Mouse (Mus musculus): Measurements from ENCODE around the gene Olfr113. TPM values are rescaled to one million over a fixed set of nuclear protein-coding genes. Genes with fewer than 3 reads are reported as not detected.
"Not testable (repeated sequence)": the region's sequence is repeated elsewhere in the genome, so short reads cannot be mapped to it uniquely, and the experiment has no call there.

Olfr113 gene
- polyA plus RNA-seq (2015; fragmentation: Nextera tagmentation; extraction: Ambion mirVana): not detected in 2 replicates

DNA sequence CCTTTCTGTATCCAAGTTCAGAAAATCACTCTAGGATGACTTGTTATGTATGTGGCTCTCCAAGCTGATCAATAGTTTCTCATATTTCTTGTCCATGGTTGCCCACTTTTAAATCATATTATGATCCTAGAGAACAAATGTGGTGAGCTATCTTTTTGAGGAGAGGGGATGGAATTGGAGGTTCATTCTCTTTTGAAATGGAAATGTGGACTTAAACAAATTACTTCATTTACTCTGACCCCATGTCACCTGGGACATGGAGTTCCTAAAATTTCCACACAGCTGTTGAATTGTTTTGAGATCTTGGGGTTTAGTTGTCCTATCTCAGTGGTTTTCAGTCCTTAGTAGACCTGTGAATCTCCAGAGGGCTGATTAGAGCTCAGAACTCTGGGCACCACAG lies at the start of gene Olfr113:
Gene Olfr113, minus strand, starts transcription at position 101 of the 400 bp plus-strand sequence.
- no peaks in the 10 kb centered on the region for H3K4me1 ChIP-seq (replicated peaks)
- H3K36me3 ChIP-seq: no peaks in the 10 kb centered on the region
- no peak within 1 kb of the TSS for H3K4me2 ChIP-seq (replicated peaks)
- no peak within 1 kb of the TSS for H3K4me3 ChIP-seq (replicated peaks)
- no peaks in the 10 kb centered on the region for H3K27me3 ChIP-seq
- H3K9ac ChIP-seq (replicated peaks): no peak within 1 kb of the TSS
- H3K9me3 ChIP-seq: no peaks in the 10 kb centered on the region
- ATAC-seq: no peak
- H3K27ac ChIP-seq: no peak within 1 kb of the TSS

DNA sequence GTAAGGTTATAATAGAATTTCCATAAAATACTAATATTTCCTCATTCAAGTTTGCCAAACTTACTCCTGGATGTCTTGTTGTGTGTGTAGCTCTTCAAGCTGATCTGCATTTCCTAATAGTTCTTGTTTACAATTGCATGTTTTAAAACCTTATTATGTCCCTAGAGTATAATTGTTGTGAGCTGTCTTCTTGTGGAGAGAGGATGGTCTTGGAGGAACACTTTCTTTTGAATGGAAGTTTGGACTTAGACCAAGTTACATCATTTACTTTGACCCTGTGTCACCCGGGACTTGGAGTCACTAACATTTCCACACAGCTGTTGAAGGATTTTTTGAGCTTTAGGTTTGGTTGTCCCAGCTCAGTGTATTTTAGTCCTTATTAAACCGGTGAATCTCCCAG lies 49.5 kb upstream of the Olfr113 start, which contains the start of the genes Olfr115 and Olfr116:
Gene Olfr115, minus strand, starts transcription at position 101 of the 400 bp plus-strand sequence.
Gene Olfr116, minus strand, starts transcription at position 191 of the 400 bp plus-strand sequence.
- Histone ChIP-seq H3K4me2 (replicated peaks) (no peak within 1 kb of the TSS), H3K27ac (no peak within 1 kb of the TSS), H3K4me1 (replicated peaks) (no peaks in the 10 kb centered on the region), H3K36me3 (no peaks in the 10 kb centered on the region), H3K9me3 (0 out of 2 replicates have a peak, but pooled peaks cover 8% of the 10 kb centered on the region), H3K27me3 (no peaks in the 10 kb centered on the region), H3K9ac (replicated peaks) (no peak within 1 kb of the TSS), H3K4me3 (replicated peaks) (no peak within 1 kb of the TSS)
- 90% methylated on average over 2 of the region's 2 CpGs for WGBS
- ATAC-seq: no peak

DNA sequence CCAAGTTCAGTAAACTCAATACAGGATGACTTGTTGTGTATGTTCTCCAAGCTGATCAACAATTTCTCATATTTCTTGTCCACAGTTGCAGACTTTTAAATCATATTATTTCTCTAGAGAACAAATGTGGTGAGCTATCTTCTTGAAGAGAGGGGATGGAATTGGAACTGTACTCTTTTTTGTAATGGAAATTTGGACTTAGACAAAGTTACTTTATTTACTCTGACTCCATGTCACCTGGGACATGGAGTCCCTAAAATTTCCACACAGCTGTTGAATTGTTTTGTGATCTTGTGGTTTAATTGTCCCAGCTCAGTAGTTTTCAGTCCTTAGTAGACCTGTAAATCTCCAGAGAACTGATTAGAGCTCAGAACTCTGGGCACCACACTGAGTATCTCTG lies 15.2 kb upstream of the Olfr113 start, which contains the start of gene Olfr114:
Gene Olfr114, minus strand, starts transcription at position 101 of the 400 bp plus-strand sequence.
- Histone ChIP-seq H3K9ac (replicated peaks) (no peak within 1 kb of the TSS), H3K4me3 (replicated peaks) (no peak within 1 kb of the TSS), H3K27me3 (no peaks in the 10 kb centered on the region), H3K36me3 (no peaks in the 10 kb centered on the region), H3K4me2 (replicated peaks) (no peak within 1 kb of the TSS), H3K9me3 (no peaks in the 10 kb centered on the region), H3K27ac (no peak within 1 kb of the TSS), H3K4me1 (replicated peaks) (no peaks in the 10 kb centered on the region)
- ATAC-seq: no peak

DNA sequence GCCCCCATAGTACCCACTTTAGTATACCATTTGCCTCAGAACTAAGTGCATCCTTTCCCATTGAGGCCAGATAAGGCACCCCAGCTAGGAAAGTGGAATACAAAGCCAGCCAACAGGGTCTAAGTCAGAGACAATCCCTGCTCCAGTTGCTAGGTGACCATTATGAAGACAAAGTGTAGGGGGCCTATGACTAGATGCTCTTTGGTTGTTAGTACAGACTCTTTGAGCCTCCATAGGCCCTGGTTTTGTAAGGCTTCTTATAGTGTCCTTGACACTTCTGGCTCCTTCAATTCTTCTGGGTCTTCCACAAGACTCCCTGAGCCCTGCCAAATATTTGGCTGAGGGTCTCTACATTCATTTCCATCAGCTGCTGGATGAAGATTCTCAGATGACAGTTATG lies 8.1 kb downstream of the Olfr113 start, which contains the start of gene Olfr112:
Gene Olfr112, minus strand, starts transcription at position 101 of the 400 bp plus-strand sequence.
- Histone ChIP-seq H3K4me1 (replicated peaks) (no peaks in the 10 kb centered on the region), H3K27ac (no peak within 1 kb of the TSS), H3K27me3 (no peaks in the 10 kb centered on the region), H3K9me3 (no peaks in the 10 kb centered on the region), H3K4me2 (replicated peaks) (no peak within 1 kb of the TSS), H3K4me3 (replicated peaks) (no peak within 1 kb of the TSS), H3K9ac (replicated peaks) (no peak within 1 kb of the TSS), H3K36me3 (no peaks in the 10 kb centered on the region)
- no peak for ATAC-seq

DNA sequence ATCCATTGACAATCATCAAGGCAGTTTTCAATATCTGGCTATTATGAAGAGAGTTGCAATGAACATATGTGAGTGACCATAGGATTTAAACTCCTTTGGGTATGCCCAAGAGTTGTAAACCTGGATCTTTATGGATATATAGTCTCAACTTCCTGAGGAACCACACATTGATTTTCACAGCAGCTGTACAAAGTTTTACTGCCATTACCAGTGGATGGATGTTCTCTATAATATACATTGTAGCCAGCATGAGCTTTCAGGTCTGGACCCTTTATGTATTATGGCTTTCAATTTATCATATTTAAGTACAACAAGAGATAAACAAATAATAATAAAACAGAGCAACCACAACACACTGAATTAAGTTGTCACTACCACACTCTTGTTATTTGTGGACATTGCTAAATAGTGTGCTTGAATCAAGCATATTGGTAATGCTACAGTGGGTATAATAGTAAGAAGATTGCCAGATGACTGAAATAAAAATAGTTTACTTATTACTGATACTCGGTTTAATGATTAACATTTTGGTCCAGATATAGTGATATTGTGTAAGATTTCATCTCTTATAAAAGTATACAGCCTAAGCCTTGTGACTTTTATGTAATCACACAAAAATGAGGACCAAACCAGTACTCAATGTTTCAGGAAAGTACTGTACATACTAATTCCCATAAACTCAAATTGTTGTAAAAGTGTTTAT lies 18.4 kb downstream of the Olfr113 start:
- no peak overlapping the region for H3K4me3 ChIP-seq (replicated peaks)
- 72% methylated on average over 1 of the region's 1 CpGs for WGBS
- no peaks in the 10 kb centered on the region for H3K9me3 ChIP-seq
- no peaks in the 10 kb centered on the region for H3K27me3 ChIP-seq
- no peak overlapping the region for H3K9ac ChIP-seq (replicated peaks)
- H3K4me2 ChIP-seq (replicated peaks): no peak overlapping the region
- H3K27ac ChIP-seq: no peak overlapping the region
- no peaks in the 10 kb centered on the region for H3K36me3 ChIP-seq
- no peak for ATAC-seq
- no peaks in the 10 kb centered on the region for H3K4me1 ChIP-seq (replicated peaks)

DNA sequence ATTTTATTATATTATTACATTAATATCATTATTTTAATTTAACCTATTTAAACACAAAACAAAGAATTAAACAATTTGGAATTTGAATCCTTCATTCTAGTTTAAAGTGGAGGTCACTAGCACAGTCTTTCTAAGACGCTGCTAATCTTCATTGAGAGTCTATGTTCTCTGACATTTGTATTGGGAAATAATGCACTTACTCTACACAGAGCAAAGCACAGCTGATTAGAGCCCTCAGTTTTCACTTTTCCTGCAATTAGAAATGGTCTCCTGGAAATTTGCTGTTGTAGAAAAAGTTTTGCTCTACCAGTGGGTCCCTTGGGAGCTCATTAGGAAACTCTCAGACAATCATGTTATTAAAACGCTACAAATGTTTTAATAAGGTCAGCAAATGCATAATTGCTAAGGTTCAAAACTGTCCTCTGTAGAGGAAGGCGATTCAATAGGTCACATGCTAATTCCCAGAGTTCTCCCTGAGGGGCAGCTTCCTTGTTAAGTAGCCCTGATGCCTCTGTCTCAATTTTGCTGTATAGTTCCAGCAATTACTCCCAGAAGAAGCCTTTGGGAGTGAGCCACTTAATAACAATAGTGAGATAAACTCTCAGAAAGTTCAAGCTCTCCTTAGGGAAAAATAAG lies 33.5 kb downstream of the Olfr113 start:
- Histone ChIP-seq H3K4me1 (replicated peaks) (no peaks in the 10 kb centered on the region), H3K4me3 (replicated peaks) (no peak overlapping the region), H3K4me2 (replicated peaks) (no peak overlapping the region), H3K9ac (replicated peaks) (no peak overlapping the region), H3K36me3 (no peaks in the 10 kb centered on the region), H3K9me3 (no peaks in the 10 kb centered on the region), H3K27me3 (no peaks in the 10 kb centered on the region), H3K27ac (no peak overlapping the region)
- ATAC-seq: 0 out of 2 replicates have a peak, but pooled peaks have one; percentile 37
- WGBS: 50% methylated on average over 3 of the region's 3 CpGs

DNA sequence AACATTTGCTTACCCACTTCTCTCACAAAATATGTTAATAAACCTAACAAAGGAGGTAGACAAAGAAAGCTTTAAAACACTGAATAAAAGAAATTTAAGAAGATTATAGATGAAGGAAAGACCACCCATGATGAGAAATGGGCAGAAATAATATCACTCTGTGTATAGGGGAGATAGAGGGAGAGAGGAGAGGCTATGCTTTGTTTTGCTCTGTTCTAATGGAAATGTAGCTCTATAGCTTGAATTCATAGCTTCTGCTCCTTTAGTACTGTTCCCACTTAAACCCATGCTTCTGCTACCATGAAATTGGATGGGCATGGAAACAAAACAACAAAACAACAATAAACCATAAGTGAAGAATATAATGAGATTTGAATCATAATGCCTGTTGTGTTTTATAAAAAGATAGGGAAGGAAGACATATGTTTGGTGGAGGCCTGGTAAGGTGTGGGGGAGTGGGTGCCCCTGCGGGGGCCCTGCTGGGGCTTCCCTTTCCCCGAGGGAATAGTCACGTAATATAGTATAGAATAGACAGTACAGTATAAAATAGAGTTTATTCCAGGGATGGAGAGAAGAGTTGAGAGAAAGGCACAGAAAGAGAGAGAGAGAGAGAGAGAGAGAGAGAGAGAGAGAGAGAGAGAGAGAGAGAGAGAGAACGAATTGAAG lies 35.9 kb downstream of the Olfr113 start:
- no peak overlapping the region for H3K4me3 ChIP-seq (replicated peaks)
- no peaks in the 10 kb centered on the region for H3K9me3 ChIP-seq
- H3K27ac ChIP-seq: no peak overlapping the region
- H3K27me3 ChIP-seq: no peaks in the 10 kb centered on the region
- H3K4me2 ChIP-seq (replicated peaks): no peak overlapping the region
- WGBS: 43% methylated on average over 4 of the region's 4 CpGs
- H3K9ac ChIP-seq (replicated peaks): no peak overlapping the region
- ATAC-seq: peak; percentile 58; the same call in 1 of the 2 replicates
- H3K36me3 ChIP-seq: no peaks in the 10 kb centered on the region
- no peaks in the 10 kb centered on the region for H3K4me1 ChIP-seq (replicated peaks)

DNA sequence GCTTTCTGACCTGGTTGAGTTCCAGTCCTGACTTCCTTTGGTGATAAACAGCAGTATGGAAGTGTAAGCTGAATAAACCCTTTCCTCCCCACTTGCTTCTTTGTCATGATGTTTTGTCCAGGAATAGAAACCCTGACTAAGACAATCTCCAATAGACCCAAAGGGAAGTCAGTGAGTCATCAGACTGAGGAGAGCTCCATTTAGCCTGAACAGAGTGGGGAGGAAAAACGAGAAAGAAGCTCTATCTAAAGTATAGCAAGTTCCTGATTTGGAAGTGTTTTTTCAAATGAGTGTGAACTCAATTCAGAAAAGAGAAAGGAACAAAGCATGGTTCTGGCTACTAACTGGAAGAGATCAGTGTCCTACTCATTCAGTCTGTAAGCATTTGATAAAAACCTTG lies 39.0 kb downstream of the Olfr113 start:
- WGBS: 64% methylated on average over 1 of the region's 1 CpGs

DNA sequence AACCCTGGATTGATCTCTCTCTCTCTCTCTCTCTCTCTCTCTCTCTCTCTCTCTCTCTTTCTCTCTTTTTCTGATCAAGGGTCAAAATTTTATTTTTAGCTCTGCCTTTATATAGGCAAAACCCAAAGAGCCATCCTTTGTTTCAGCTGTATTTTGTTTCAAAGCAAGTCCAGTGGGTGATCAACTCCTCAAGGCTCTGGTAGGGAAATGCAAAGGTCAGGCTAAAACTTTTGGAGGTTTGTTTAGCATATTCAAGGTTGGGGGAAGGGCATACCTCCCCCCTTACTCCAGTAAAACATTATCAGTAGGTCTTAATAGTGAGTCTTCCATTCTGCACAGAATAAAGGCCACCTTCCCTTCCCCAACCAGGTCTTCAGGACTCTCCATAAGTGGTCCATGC lies 42.3 kb downstream of the Olfr113 start:
- Histone ChIP-seq H3K9me3 (no peaks in the 10 kb centered on the region), H3K27me3 (no peaks in the 10 kb centered on the region), H3K9ac (replicated peaks) (no peak overlapping the region), H3K36me3 (no peaks in the 10 kb centered on the region), H3K4me2 (replicated peaks) (no peak overlapping the region), H3K27ac (no peak overlapping the region), H3K4me1 (replicated peaks) (no peaks in the 10 kb centered on the region), H3K4me3 (replicated peaks) (no peak overlapping the region)
- ATAC-seq: no peak

More for the DNA sequence above, 39.0 kb downstream of the Olfr113 start:
- not testable (repeated sequence) for H3K4me1 ChIP-seq (replicated peaks); ATAC-seq; H3K36me3 ChIP-seq; H3K4me3 ChIP-seq (replicated peaks); H3K9me3 ChIP-seq; H3K27me3 ChIP-seq; H3K27ac ChIP-seq; H3K9ac ChIP-seq (replicated peaks); H3K4me2 ChIP-seq (replicated peaks)

DNA sequence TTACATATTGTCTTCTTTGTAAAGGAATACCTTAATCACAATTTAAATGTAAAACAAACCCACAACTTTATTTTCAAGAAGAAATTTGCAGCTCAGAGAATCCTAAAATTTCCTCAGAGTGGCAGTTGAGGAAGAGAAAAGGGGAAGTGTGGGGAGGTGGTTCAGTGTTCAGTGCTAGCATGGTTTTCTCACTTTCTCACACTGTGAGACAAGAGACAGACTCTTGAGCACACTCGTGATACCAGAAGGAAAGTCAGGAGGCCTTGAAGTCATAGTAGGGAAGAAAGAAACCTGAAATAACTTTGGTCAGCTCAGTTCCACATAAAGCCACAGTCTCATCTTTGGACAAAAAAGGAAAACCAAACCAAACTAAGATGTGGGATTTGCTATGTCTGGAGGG lies 52.0 kb downstream of the Olfr113 start:
- not testable (repeated sequence) for H3K36me3 ChIP-seq; H3K4me3 ChIP-seq (replicated peaks); H3K4me1 ChIP-seq (replicated peaks); H3K9me3 ChIP-seq; H3K27ac ChIP-seq; H3K4me2 ChIP-seq (replicated peaks); H3K9ac ChIP-seq (replicated peaks); ATAC-seq; H3K27me3 ChIP-seq
- WGBS: 81% methylated on average over 1 of the region's 1 CpGs

DNA sequence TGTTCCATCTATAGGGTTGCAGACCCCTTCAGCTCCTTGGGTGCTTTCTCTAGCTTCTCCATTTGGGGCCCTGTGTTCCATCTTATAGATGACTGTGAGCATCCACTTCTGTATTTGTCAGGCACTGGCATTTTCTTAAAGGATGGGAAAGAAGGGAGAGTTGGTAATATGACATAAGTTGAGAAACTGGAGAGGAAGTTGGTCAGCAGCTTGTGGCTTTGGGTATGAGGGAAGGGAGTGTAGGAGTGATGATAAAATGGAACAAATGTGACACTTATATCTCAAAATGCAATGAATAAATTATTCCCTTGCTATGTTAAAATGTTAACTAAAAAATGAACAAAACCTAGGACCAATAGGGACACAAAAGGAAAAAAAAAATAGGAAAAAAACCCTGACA lies 52.9 kb downstream of the Olfr113 start:
- ATAC-seq; H3K4me2 ChIP-seq (replicated peaks); H3K27ac ChIP-seq; H3K36me3 ChIP-seq; H3K4me3 ChIP-seq (replicated peaks); H3K9ac ChIP-seq (replicated peaks); H3K9me3 ChIP-seq; H3K4me1 ChIP-seq (replicated peaks); H3K27me3 ChIP-seq: not testable (repeated sequence)
